Mouse (Mus musculus) CH12.LX (cell line): ENCODE measurements around the gene Rsbn1. TPM values are rescaled to one million over a fixed set of nuclear protein-coding genes. Genes with fewer than 3 reads are reported as not detected.

Source experiments
- DNase-seq: peaks from one replicate; pipeline ENCODE4 v3.0.0-alpha.2; 2013; ENCODE audit errors: extremely low read depth
- H3K27ac ChIP-seq: 2 replicates; pipeline ENCODE4 v1.5.1; 2012; ENCODE audit warnings: low read depth, mild to moderate bottlenecking, control low read depth, moderate library complexity; ENCODE audit not compliant: insufficient read depth
- H3K27me3 ChIP-seq: replicated peaks from 2 replicates; pipeline ENCODE3; 2012; ENCODE audit warnings: inconsistent platforms
- H3K36me3 ChIP-seq, 2 experiments: replicated peaks in 1 of 2; 2 replicates each; pipeline versions ENCODE3 to v1.6.1; 2012; ENCODE audit warnings: inconsistent platforms in 1 of 2, low read length in 1 of 2, mild to moderate bottlenecking in 1 of 2, mixed read lengths in 1 of 2, moderate library complexity in 1 of 2; ENCODE audit not compliant: control insufficient read depth in 1 of 2, insufficient read depth in 1 of 2
- H3K4me1 ChIP-seq, 2 experiments: 2 replicates each; pipeline ENCODE4 v1.6.1; 2012; ENCODE audit warnings: inconsistent platforms in 1 of 2, moderate library complexity in 1 of 2; ENCODE audit not compliant: insufficient read depth in 2 of 2, control insufficient read depth in 1 of 2
- H3K4me2 ChIP-seq: 2 replicates; pipeline ENCODE4 v1.6.1; 2012; ENCODE audit warnings: low read depth, mild to moderate bottlenecking, control low read depth; ENCODE audit not compliant: poor library complexity, insufficient read depth, severe bottlenecking
- H3K4me3 ChIP-seq, 3 experiments: fragments of 150-350 bp in 1 of 3; sonication (generic) in 1 of 3; replicated peaks in 1 of 3; 2 replicates each; pipeline versions ENCODE3 to v1.5.1; 2011 to 2012; ENCODE audit warnings: low read depth in 2 of 3, low read length in 2 of 3, mild to moderate bottlenecking in 2 of 3, moderate library complexity in 2 of 3, control low read depth in 1 of 3, improper control_type of control experiment in 1 of 3, inconsistent platforms in 1 of 3, mixed read lengths in 1 of 3; ENCODE audit not compliant: poor library complexity in 1 of 3
- H3K79me2 ChIP-seq: replicated peaks from 2 replicates; pipeline ENCODE4 v1.6.1; 2012; ENCODE audit warnings: mild to moderate bottlenecking, moderate library complexity; ENCODE audit not compliant: control insufficient read depth, poor library complexity, insufficient read depth, severe bottlenecking; ENCODE audit errors: extremely low read depth
- H3K9ac ChIP-seq: 2 replicates; pipeline ENCODE4 v1.6.1; 2012; ENCODE audit warnings: low read depth, mild to moderate bottlenecking, control low read depth, moderate library complexity; ENCODE audit not compliant: insufficient read depth
- H3K9me3 ChIP-seq: replicated peaks from 2 replicates; pipeline ENCODE3; 2012; ENCODE audit warnings: low read length, inconsistent platforms, mixed read lengths
- BHLHE40 ChIP-seq: IDR thresholded peaks from 2 replicates; pipeline ENCODE4 v1.6.1; 2011; ENCODE audit warnings: mild to moderate bottlenecking, low read depth, low read length, improper control_type of control experiment
- CHD1 ChIP-seq: IDR thresholded peaks from 2 replicates; pipeline ENCODE4 v1.6.1; 2012; ENCODE audit warnings: low read depth, low read length, improper control_type of control experiment, inconsistent platforms
- CHD2 ChIP-seq: IDR thresholded peaks from 2 replicates; pipeline ENCODE4 v1.6.1; 2011; ENCODE audit warnings: low read length, improper control_type of control experiment
- CTCF ChIP-seq, 2 experiments: IDR thresholded peaks in 1 of 2; conservative IDR thresholded peaks in 1 of 2; 2 replicates each; pipeline ENCODE4 v1.5.1; 2011 to 2012; ENCODE audit warnings: low read depth in 2 of 2, low read length in 2 of 2, improper control_type of control experiment in 1 of 2, inconsistent platforms in 1 of 2, mild to moderate bottlenecking in 1 of 2, moderate library complexity in 1 of 2
- E2F4 ChIP-seq: IDR thresholded peaks from 2 replicates; pipeline ENCODE4 v1.6.1; 2011; ENCODE audit warnings: low read depth, low read length, improper control_type of control experiment; ENCODE audit not compliant: insufficient replicate concordance
- ELF1 ChIP-seq: IDR thresholded peaks from 2 replicates; pipeline ENCODE4 v1.6.1; 2014; ENCODE audit warnings: low read depth, mild to moderate bottlenecking, inconsistent platforms, low read length, improper control_type of control experiment
- EP300 ChIP-seq: IDR thresholded peaks from 2 replicates; pipeline ENCODE4 v1.6.1; 2011; ENCODE audit warnings: low read length, improper control_type of control experiment
- ETS1 ChIP-seq: conservative IDR thresholded peaks from 2 replicates; pipeline ENCODE4 v1.6.1; 2012; ENCODE audit warnings: low read depth, mild to moderate bottlenecking, inconsistent platforms, low read length, improper control_type of control experiment, moderate library complexity
- GABPA ChIP-seq: IDR thresholded peaks from 2 replicates; pipeline ENCODE4 v1.6.1; 2012; ENCODE audit warnings: low read depth, low read length, improper control_type of control experiment, inconsistent platforms; ENCODE audit not compliant: insufficient replicate concordance
- HCFC1 ChIP-seq: IDR thresholded peaks from 2 replicates; pipeline ENCODE4 v1.6.1; 2012; ENCODE audit warnings: low read depth, mild to moderate bottlenecking, inconsistent platforms, low read length, improper control_type of control experiment
- JUN ChIP-seq: IDR thresholded peaks from 2 replicates; pipeline ENCODE4 v1.6.1; 2011; ENCODE audit warnings: low read depth, mild to moderate bottlenecking, low read length, improper control_type of control experiment, moderate library complexity; ENCODE audit not compliant: insufficient read depth
- JUND ChIP-seq: conservative IDR thresholded peaks from 2 replicates; pipeline ENCODE4 v1.6.1; 2011; ENCODE audit warnings: low read depth, low read length, improper control_type of control experiment
- MAFK ChIP-seq: IDR thresholded peaks from 2 replicates; pipeline ENCODE4 v1.6.1; 2011; ENCODE audit warnings: low read length, improper control_type of control experiment; ENCODE audit not compliant: insufficient replicate concordance
- MAX ChIP-seq: IDR thresholded peaks from 2 replicates; pipeline ENCODE4 v1.6.1; 2011; ENCODE audit warnings: low read length, improper control_type of control experiment
- MAZ ChIP-seq: IDR thresholded peaks from 2 replicates; pipeline ENCODE4 v1.6.1; 2012; ENCODE audit warnings: low read depth, mild to moderate bottlenecking, inconsistent platforms, low read length, improper control_type of control experiment, moderate library complexity
- MEF2A ChIP-seq: IDR thresholded peaks from 2 replicates; pipeline ENCODE4 v1.6.1; 2014; ENCODE audit warnings: low read depth, mild to moderate bottlenecking, inconsistent platforms, low read length, improper control_type of control experiment, borderline replicate concordance
- MXI1 ChIP-seq: IDR thresholded peaks from 2 replicates; pipeline ENCODE4 v1.6.1; 2011; ENCODE audit warnings: mild to moderate bottlenecking, low read depth, low read length, improper control_type of control experiment
- NELFE ChIP-seq: IDR thresholded peaks from 2 replicates; pipeline ENCODE4 v1.6.1; 2011; ENCODE audit warnings: low read depth, low read length, improper control_type of control experiment
- POLR2A ChIP-seq: IDR thresholded peaks from 2 replicates; pipeline ENCODE4 v1.6.1; 2011; ENCODE audit warnings: low read depth, mild to moderate bottlenecking, improper control_type of control experiment, low read length
- POLR2AphosphoS2 ChIP-seq: IDR thresholded peaks from 2 replicates; pipeline ENCODE4 v1.6.1; 2011; ENCODE audit warnings: low read depth, low read length, improper control_type of control experiment
- RAD21 ChIP-seq: IDR thresholded peaks from 2 replicates; pipeline ENCODE4 v1.6.1; 2011; ENCODE audit warnings: low read depth, mild to moderate bottlenecking, low read length, improper control_type of control experiment, moderate library complexity
- RCOR1 ChIP-seq: conservative IDR thresholded peaks from 2 replicates; pipeline ENCODE4 v1.6.1; 2012; ENCODE audit warnings: low read depth, mild to moderate bottlenecking, inconsistent platforms, low read length, improper control_type of control experiment
- SIN3A ChIP-seq: IDR thresholded peaks from 2 replicates; pipeline ENCODE4 v1.6.1; 2012; ENCODE audit warnings: low read length, improper control_type of control experiment, inconsistent platforms
- SMC3 ChIP-seq: IDR thresholded peaks from 2 replicates; pipeline ENCODE4 v1.6.1; 2011; ENCODE audit warnings: low read depth, low read length, improper control_type of control experiment
- TBP ChIP-seq: conservative IDR thresholded peaks from 2 replicates; pipeline ENCODE4 v1.6.1; 2011; ENCODE audit warnings: low read depth, low read length, improper control_type of control experiment
- TCF12 ChIP-seq: IDR thresholded peaks from 2 replicates; pipeline ENCODE4 v1.6.1; 2014; ENCODE audit warnings: low read depth, mild to moderate bottlenecking, inconsistent platforms, low read length, improper control_type of control experiment
- UBTF ChIP-seq: IDR thresholded peaks from 2 replicates; pipeline ENCODE4 v1.6.1; 2012; ENCODE audit warnings: low read depth, mild to moderate bottlenecking, inconsistent platforms, low read length, improper control_type of control experiment, moderate library complexity
- USF1 ChIP-seq: IDR thresholded peaks from 2 replicates; pipeline ENCODE4 v1.6.1; 2014; ENCODE audit warnings: low read depth, mild to moderate bottlenecking, inconsistent platforms, low read length, improper control_type of control experiment
- ZC3H11A ChIP-seq: IDR thresholded peaks from 2 replicates; pipeline ENCODE4 v1.6.1; 2012; ENCODE audit warnings: low read depth, mild to moderate bottlenecking, inconsistent platforms, low read length, improper control_type of control experiment
- ZKSCAN1 ChIP-seq: IDR thresholded peaks from 2 replicates; pipeline ENCODE4 v1.6.1; 2012; ENCODE audit warnings: low read depth, inconsistent platforms, low read length, improper control_type of control experiment, borderline replicate concordance
- ZMIZ1 ChIP-seq: IDR thresholded peaks from 2 replicates; pipeline ENCODE4 v1.6.1; 2012; ENCODE audit warnings: low read depth, mild to moderate bottlenecking, inconsistent platforms, low read length, improper control_type of control experiment
- dilution Hi-C: fragments of 300-500 bp; cut with MboI; formaldehyde crosslinking; loops from 2 replicates; pipeline ENCODE4 v1.14.3; 2020; ENCODE audit warnings: low sequenced_read_pairs; ENCODE audit not compliant: extremely low pct_unique_long_range_greater_than_20kb, extremely low pct_ligation_motif_present
- in situ Hi-C: fragments of 300-500 bp; cut with MboI; formaldehyde crosslinking; loops from 3 replicates; pipeline ENCODE4 v1.14.3; 2019; ENCODE audit warnings: low sequenced_read_pairs, low pct_ligation_motif_present, low pct_unique_long_range_greater_than_20kb, mixed read lengths
- polyA plus RNA-seq: library from polyadenylated mRNA; unstranded; fragments of >175 nt; gene quantifications from 2 replicates; pipeline ENCODE4 v1.2.1, GENCODE M21; 2012; ENCODE audit warnings: low read depth; ENCODE audit not compliant: insufficient read length
- total RNA-seq, 2 experiments: library from RNA; depleted of rRNA; stranded (reverse); fragments of 300-350 nt in 1 of 2; fragments of >200 nt in 1 of 2; gene quantifications; 2 replicates each; pipeline ENCODE4 v1.2.3; 2012 to 2014

The Rsbn1 gene
- total and polyA plus RNA-seq, 3 experiments: 13.0 to 19.6 (median 13.8) TPM

- in situ Hi-C loops (no loop called here), dilution Hi-C loops (no loop called here)
- peaks cover 27 to 84% of the 10 kb centered on the region in 2 experiments for H3K4me1 ChIP-seq
- peak overlapping the region; percentile 71 for H3K9ac ChIP-seq
- no peak for TF ChIP-seq RAD21
- TF ChIP-seq EP300: 0 out of 2 replicates have a peak, but pooled peaks have one; percentile 6
- no peak for TF ChIP-seq GABPA
- TF ChIP-seq CHD1: no peak
- no peak for TF ChIP-seq JUN
- no peak for TF ChIP-seq JUND
- TF ChIP-seq TCF12: no peak
- TF ChIP-seq USF1: no peak
- TF ChIP-seq MEF2A: no peak
- no peak for TF ChIP-seq UBTF
- TF ChIP-seq MAX: peak; percentile 32; the same call in 1 of the 2 replicates
- TF ChIP-seq MAFK: no peak
- no peak for TF ChIP-seq ZC3H11A
- no peak for TF ChIP-seq MAZ
- peaks cover 25 to 51% of the 10 kb centered on the region in 2 experiments for H3K36me3 ChIP-seq
- no peak for DNase-seq
- H3K9me3 ChIP-seq: peaks cover 4% of the 10 kb centered on the region
- no peaks in the 10 kb centered on the region for H3K27me3 ChIP-seq
- H3K79me2 ChIP-seq: peaks cover 74% of the 10 kb centered on the region
- H3K4me2 ChIP-seq: peak overlapping the region; percentile 26
- peak overlapping the region; percentile 95 for H3K27ac ChIP-seq
- H3K4me3 ChIP-seq: no peak overlapping the region
These were observed 45.9 kb upstream of the Rsbn1 start for GRCm38 (mm10) chr3:103868008-103868407.

GRCm38 (mm10) chr3:103872663-103873098, 41.2 kb upstream of the Rsbn1 start:
- H3K9me3 ChIP-seq: peaks cover 4% of the 10 kb centered on the region
- H3K4me1 ChIP-seq: peaks cover 27 to 91% of the 10 kb centered on the region in 2 experiments
- in situ Hi-C loops: no loop called here
- H3K27ac ChIP-seq: peak overlapping the region; percentile 99
- H3K36me3 ChIP-seq: peaks cover 46 to 65% of the 10 kb centered on the region in 2 experiments
- peaks cover 60% of the 10 kb centered on the region for H3K79me2 ChIP-seq
- DNase-seq: peak; percentile 89
- H3K4me2 ChIP-seq: peak overlapping the region; percentile 26; the same call in 1 of the 2 replicates
- dilution Hi-C loops: no loop called here
- H3K27me3 ChIP-seq: no peaks in the 10 kb centered on the region
- peak overlapping the region in 1 of 3 experiments; percentile 45 for H3K4me3 ChIP-seq
- H3K9ac ChIP-seq: no peak overlapping the region
- peak; percentile 69; the same call in 1 of the 2 replicates for TF ChIP-seq MXI1
- TF ChIP-seq POLR2A: no peak
- no peak for TF ChIP-seq TBP
- TF ChIP-seq ZC3H11A: no peak
- peak; percentile 96 for TF ChIP-seq RCOR1
- peak; percentile 85 for TF ChIP-seq CHD2
- peak; percentile 88 for TF ChIP-seq MAFK
- no peak for TF ChIP-seq RAD21
- TF ChIP-seq CTCF (conservative IDR thresholded peaks at IDR 0.05 in 1 of 2, IDR thresholded peaks at IDR 0.05 in 1 of 2; ENCODE audit: low read depth in 2 of 2, low read length in 2 of 2): no peak
- TF ChIP-seq ETS1: peak; percentile 96
- TF ChIP-seq ELF1: peak; percentile 30; the same call in 1 of the 2 replicates
- peak; percentile 51; the same call in 1 of the 2 replicates for TF ChIP-seq ZMIZ1
- TF ChIP-seq HCFC1: no peak; the same call in 1 of the 2 replicates
- peak; percentile 91 for TF ChIP-seq MEF2A
- TF ChIP-seq BHLHE40: peak; percentile 95
- peak; percentile 84 for TF ChIP-seq JUN
- no peak for TF ChIP-seq MAZ
- TF ChIP-seq GABPA: no peak
- TF ChIP-seq E2F4: no peak
- TF ChIP-seq SMC3: no peak
- TF ChIP-seq POLR2AphosphoS2: no peak
- TF ChIP-seq TCF12: peak; percentile 90
- TF ChIP-seq EP300: peak; percentile 98
- peak; percentile 67; the same call in 1 of the 2 replicates for TF ChIP-seq SIN3A
- no peak for TF ChIP-seq ZKSCAN1
- peak; percentile 95 for TF ChIP-seq JUND
- TF ChIP-seq NELFE: no peak
